Mouse (Mus musculus): ENCODE measurements at regions not wholly inside any gene's neighbourhood (a gene's known extent, or its start where the extent isn't known, plus 50 kb on each side); places are given as distances from the start of the nearest gene placed in this dataset.

- no peak for TF ChIP-seq CTCF (IDR thresholded peaks at IDR 0.05; ENCODE audit: low read depth, low read length)
- TF ChIP-seq POLR2AphosphoS5 (IDR thresholded peaks at IDR 0.05; ENCODE audit: insufficient replicate concordance, low read depth, low read length): no peak
- TF ChIP-seq TAL1 (conservative IDR thresholded peaks at IDR 0.05; ENCODE audit: low read depth, low read length): no peak
- no peak for TF ChIP-seq GATA1 (IDR thresholded peaks at IDR 0.05; ENCODE audit: borderline replicate concordance, low read length)
These were observed 363.0 kb upstream of the Zic4 start for GRCm38 (mm10) chr9:90999178-90999577.
